Mouse (Mus musculus) intestine, embryonic 14.5 days (tissue): ENCODE results near the gene Akt1. TPM values are rescaled to one million over a fixed set of nuclear protein-coding genes. Genes with fewer than 3 reads are reported as not detected.
A peak's percentile ranks its signal among the peaks of the same experiment; 100 is the strongest.

Experiments
- ATAC-seq: fragments of 200-750 bp; cut with Nextera tagmentation; replicated peaks from 2 replicates; pipeline ENCODE4 v1.8.0; 2017; ENCODE audit warnings: low read depth, moderate number of reproducible peaks, moderate TSS enrichment, moderate library complexity; ENCODE audit not compliant: low FRiP score, low TSS enrichment
- DNase-seq: peaks from one replicate; pipeline ENCODE4 v3.0.0-alpha.2; 2018; ENCODE audit warnings: low spot score
- H3K27ac ChIP-seq: fragments of 300-500 bp; sonication (generic); 2 replicates; pipeline ENCODE4 v1.5.1; 2014; ENCODE audit warnings: low read depth, mild to moderate bottlenecking, control low read depth
- H3K27me3 ChIP-seq: fragments of 300-500 bp; sonication (generic); replicated peaks from 2 replicates; pipeline ENCODE4 v1.6.1; 2014; ENCODE audit warnings: low read length, control low read depth; ENCODE audit not compliant: control insufficient read depth, insufficient read depth
- H3K36me3 ChIP-seq: fragments of 300-500 bp; sonication (generic); 2 replicates; pipeline ENCODE4 v1.6.1; 2014; ENCODE audit warnings: low read length, control low read depth; ENCODE audit not compliant: control insufficient read depth, insufficient read depth
- H3K4me1 ChIP-seq: fragments of 300-500 bp; sonication (generic); replicated peaks from 2 replicates; pipeline ENCODE4 v1.6.1; 2014; ENCODE audit warnings: low read length, control low read depth, mixed read lengths; ENCODE audit not compliant: control insufficient read depth, insufficient read depth
- H3K4me2 ChIP-seq: fragments of 300-500 bp; sonication (generic); 2 replicates; pipeline ENCODE4 v1.6.1; 2014; ENCODE audit warnings: low read length
- H3K4me3 ChIP-seq: fragments of 300-500 bp; sonication (generic); 2 replicates; pipeline ENCODE4 v1.5.1; 2014; ENCODE audit warnings: low read depth, low read length, control low read depth, mixed read lengths
- H3K9ac ChIP-seq: fragments of 300-500 bp; sonication (generic); 2 replicates; pipeline ENCODE4 v1.6.1; 2014; ENCODE audit warnings: mild to moderate bottlenecking, low read length
- H3K9me3 ChIP-seq: fragments of 300-500 bp; sonication (generic); 2 replicates; pipeline ENCODE4 v1.6.1; 2016; ENCODE audit warnings: low read length, control low read depth; ENCODE audit not compliant: control insufficient read depth
- WGBS: fragments of 180-500 bp; shearing (Covaris S2); extraction: QIAGEN DNeasy Blood & Tissue Kit; methylation state at CpG from one replicate; pipeline ENCODE4 v1.1.7; 2014; 5-methylcytosine and 5-hydroxymethylcytosine counted together
- polyA plus RNA-seq: library from polyadenylated mRNA; unstranded; fragments of >200 nt; fragmentation: Nextera tagmentation; extraction: Ambion mirVana; gene quantifications from 2 replicates; pipeline ENCODE4 v1.2.1, GENCODE M21; 2014

Akt1 gene
- polyA plus RNA-seq, 1 experiment from 2014 or later, result 56.2 TPM

DNA sequence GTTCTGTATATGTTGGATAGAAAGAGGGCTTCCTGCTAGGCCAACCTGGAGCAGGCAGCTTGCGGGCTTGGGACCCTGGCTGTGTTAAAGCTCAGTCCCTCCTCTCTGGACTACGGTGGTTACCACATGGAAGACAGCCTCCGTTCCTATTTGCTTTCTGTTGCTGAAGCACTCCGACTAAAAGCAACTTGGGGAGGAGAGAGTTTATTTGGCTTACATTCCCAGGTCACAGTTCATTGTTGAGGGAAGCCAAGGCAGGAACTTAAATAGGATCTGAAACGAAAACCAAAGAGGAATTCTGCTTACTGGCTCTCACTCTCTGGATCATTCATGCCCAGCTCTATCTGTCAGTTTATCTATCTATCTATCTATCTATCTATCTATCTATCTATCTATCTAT is 43.9 kb downstream of the Akt1 start:
- H3K4me1 ChIP-seq, result peaks cover 23% of the 10 kb centered on the region
- DNase-seq (no peak), ATAC-seq (no peak)
- no peaks in the 10 kb centered on the region for H3K9me3 ChIP-seq
- 60% methylated on average over 5 of the region's 5 CpGs for WGBS
- no peaks in the 10 kb centered on the region for H3K27me3 ChIP-seq
- no peak overlapping the region for H3K27ac ChIP-seq
- H3K36me3 ChIP-seq, result no peaks in the 10 kb centered on the region
- no peak overlapping the region for H3K9ac ChIP-seq
- H3K4me2 ChIP-seq, result no peak overlapping the region
- H3K4me3 ChIP-seq, result no peak overlapping the region

DNA sequence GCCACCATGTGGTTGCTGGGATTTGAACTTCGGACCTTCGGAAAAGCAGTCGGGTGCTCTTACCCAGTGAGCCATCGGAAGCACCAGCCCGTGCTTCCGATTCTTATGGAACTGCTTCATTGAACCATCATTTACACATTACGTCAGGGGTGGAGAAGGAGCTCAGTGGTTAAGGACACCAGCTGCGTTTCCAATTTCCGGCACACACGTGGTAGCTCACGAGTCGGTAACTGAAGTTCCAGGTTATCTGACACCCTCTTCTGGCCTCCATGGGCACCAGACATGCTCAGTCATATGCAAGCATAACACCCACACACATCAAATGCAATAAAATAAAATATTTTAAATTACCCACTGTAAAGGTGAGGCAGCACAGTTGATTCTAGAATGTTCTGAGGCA is 44.7 kb downstream of the Akt1 start:
- DNase-seq (no peak), ATAC-seq (no peak)
- H3K27me3 ChIP-seq, result no peaks in the 10 kb centered on the region
- no peak overlapping the region for H3K4me3 ChIP-seq
- H3K9ac ChIP-seq, result no peak overlapping the region
- H3K4me1 ChIP-seq, result peaks cover 23% of the 10 kb centered on the region
- H3K4me2 ChIP-seq, result no peak overlapping the region
- no peaks in the 10 kb centered on the region for H3K9me3 ChIP-seq
- H3K36me3 ChIP-seq, result no peaks in the 10 kb centered on the region
- WGBS, result 95% methylated on average over 12 of the region's 12 CpGs
- H3K27ac ChIP-seq, result no peak overlapping the region

DNA sequence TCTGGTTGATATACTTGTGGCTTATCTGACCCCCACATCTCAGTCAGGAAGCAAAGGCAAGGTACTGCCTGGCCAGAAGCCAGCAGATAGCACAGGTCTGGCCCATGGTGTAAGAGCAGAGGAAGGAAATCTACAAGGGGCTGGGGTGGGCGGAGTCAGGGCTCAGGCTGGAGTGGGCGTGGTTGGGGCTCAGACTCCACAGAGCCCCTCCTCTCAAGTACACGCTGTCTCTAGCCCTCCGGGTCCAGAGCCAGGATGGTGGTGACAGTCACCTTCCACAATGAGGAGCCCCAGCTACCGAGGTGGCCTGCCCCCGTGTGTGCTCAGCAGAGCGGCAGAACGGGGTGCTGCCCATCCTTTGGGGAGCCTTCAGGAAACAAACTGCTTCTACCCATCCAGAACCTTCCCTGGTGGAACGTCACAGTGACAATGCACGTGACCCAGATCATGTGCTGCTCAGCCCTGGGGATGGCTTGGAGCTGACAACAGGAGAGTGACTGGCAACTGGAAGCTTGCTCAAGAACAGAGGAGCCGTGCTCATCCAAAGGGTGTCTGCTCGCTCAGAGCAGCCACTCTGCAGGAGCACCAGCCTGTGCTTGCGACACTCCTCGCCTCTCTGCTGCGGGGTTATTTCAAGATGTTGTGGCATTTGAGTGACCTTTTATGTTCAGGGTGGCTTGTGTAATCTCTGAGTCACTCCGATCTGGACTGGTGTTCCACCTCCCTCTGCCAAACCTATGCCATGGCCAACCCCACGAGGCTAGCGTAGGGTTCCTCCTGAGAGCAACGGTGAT is 45.6 kb downstream of the Akt1 start:
- peaks cover 23% of the 10 kb centered on the region for H3K4me1 ChIP-seq
- H3K36me3 ChIP-seq, result no peaks in the 10 kb centered on the region
- DNase-seq (peak; percentile 78), ATAC-seq (peak; percentile 83)
- H3K9ac ChIP-seq, result 0 out of 2 replicates have a peak overlapping the region, but pooled peaks have one; percentile 27
- WGBS, result 35% methylated on average over 19 of the region's 19 CpGs
- peak overlapping the region; percentile 22; the same call in 1 of the 2 replicates for H3K4me3 ChIP-seq
- peak overlapping the region; percentile 53 for H3K4me2 ChIP-seq
- H3K9me3 ChIP-seq, result no peaks in the 10 kb centered on the region
- no peaks in the 10 kb centered on the region for H3K27me3 ChIP-seq
- no peak overlapping the region for H3K27ac ChIP-seq

DNA sequence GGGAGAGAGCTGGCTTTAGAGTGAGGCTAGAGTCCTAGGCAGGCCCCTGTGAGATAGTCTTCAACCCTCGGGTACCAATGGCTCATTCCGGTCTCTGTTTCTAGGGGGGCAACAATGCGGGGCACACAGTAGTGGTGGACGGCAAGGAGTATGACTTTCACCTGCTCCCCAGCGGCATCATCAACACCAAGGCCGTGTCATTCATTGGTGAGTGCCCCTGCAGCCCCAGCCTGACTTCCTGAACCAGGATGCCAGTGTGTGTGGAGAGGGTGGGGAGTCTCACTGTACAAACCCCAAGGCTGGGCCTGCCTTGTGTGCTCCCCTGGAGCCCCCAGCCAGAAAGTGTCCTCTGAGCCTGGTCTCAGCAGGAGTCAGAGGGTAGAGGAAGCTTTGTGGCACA is 46.5 kb downstream of the Akt1 start:
- ATAC-seq, result no peak
- no peaks in the 10 kb centered on the region for H3K9me3 ChIP-seq
- H3K4me2 ChIP-seq, result no peak overlapping the region
- H3K27me3 ChIP-seq, result no peaks in the 10 kb centered on the region
- H3K36me3 ChIP-seq, result no peaks in the 10 kb centered on the region
- no peak overlapping the region for H3K27ac ChIP-seq
- no peak overlapping the region for H3K9ac ChIP-seq
- peaks cover 23% of the 10 kb centered on the region for H3K4me1 ChIP-seq
- DNase-seq, result no peak
- WGBS, result 87% methylated on average over 6 of the region's 6 CpGs
- H3K4me3 ChIP-seq, result no peak overlapping the region

DNA sequence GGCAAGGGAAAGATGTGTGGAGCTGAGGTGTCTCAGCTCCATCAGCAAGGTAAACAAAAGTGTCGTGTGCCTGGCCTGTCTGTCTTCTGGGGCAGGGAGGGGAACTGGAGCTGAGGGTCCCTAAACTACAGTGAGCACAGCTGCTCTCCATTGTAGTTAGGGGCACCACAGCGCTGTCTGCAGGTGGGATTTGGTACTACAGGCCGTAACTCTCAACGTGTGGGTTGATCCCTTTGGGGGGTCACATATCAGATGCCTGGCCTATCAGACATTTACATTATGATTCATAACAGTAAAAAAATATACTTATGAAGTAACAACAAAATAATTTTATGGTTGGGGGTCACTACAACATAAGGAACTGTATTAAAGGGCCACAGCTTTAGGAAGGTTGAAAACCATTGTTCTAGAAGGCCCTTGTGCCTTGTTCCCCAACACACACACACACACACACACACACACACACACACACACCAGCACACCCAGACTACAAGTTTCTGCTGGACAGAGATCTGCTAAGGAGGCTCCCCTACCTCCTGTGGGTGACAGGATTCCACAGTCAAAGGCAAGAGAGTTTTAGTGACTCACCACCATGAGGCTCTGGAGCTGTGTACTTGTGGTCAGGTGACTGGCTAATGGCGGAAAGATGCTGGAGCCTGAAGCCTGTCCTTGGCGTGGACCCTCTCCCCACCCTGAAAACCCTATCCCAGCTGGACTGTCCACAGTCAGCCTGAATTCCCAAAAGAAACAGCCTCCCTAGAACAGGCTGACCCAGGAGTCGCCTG is 47.4 kb downstream of the Akt1 start:
- no peak for DNase-seq
- WGBS, result 56% methylated on average over 7 of the region's 7 CpGs

DNA sequence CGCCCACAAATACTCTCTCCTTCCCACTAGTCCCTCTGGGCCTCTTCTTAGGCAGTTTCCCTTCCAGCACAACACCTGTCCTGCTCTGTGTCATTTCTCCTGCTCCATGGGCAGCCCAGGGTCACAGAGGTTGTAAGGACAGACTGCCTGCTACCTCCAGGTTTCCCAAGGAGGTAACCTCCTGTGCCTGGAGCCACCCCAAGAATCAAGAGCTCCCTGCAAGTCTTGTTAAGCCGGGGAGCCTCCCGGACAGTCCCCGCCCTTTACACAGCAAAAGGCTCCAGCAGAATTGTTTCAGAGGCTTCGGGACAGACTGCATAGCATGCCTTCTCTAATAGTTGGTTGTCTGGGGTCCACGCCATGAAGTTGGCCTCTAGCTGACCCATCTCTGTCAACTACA is 48.2 kb downstream of the Akt1 start:
- ATAC-seq (no peak), DNase-seq (no peak)
- Histone ChIP-seq H3K9me3 (no peaks in the 10 kb centered on the region), H3K4me2 (no peak overlapping the region), H3K36me3 (no peaks in the 10 kb centered on the region), H3K4me1 (peaks cover 11% of the 10 kb centered on the region; the same call in 1 of the 2 replicates), H3K9ac (no peak overlapping the region), H3K4me3 (no peak overlapping the region), H3K27ac (no peak overlapping the region), H3K27me3 (peaks cover 4% of the 10 kb centered on the region)
- 62% methylated on average over 6 of the region's 6 CpGs for WGBS

More for the DNA sequence above, 47.4 kb downstream of the Akt1 start:
- H3K27ac ChIP-seq, result no peak overlapping the region
- H3K9ac ChIP-seq, result no peak overlapping the region
- no peak overlapping the region for H3K4me3 ChIP-seq
- H3K36me3 ChIP-seq, result no peaks in the 10 kb centered on the region
- H3K4me1 ChIP-seq, result peaks cover 18% of the 10 kb centered on the region
- H3K27me3 ChIP-seq, result no peaks in the 10 kb centered on the region
- no peaks in the 10 kb centered on the region for H3K9me3 ChIP-seq
- H3K4me2 ChIP-seq, result no peak overlapping the region
- ATAC-seq, result no peak

DNA sequence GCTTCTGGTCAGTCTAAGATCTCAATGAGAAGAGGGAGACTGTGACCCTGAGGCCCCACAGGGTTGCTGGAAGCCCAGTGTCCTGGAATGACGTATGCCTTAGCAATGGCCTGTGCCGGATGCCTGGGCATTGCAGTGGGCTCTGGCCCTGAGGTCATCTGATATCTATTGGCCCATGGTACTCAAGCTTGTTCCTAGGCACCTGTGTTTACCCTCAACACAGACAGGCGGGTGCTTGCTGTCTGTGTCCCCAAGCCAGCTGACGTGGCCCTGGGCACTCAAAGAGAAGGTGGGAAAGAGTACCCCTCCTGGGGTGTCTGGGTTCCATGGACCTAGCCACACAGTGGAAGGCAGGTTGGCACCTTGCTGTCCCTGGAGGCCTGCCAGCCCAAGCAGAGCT is 49.0 kb downstream of the Akt1 start:
- 69% methylated on average over 4 of the region's 4 CpGs for WGBS
- Histone ChIP-seq H3K27me3 (peaks cover 11% of the 10 kb centered on the region), H3K4me3 (no peak overlapping the region), H3K36me3 (no peaks in the 10 kb centered on the region), H3K27ac (no peak overlapping the region), H3K4me1 (peaks cover 11% of the 10 kb centered on the region), H3K9ac (no peak overlapping the region), H3K9me3 (no peaks in the 10 kb centered on the region), H3K4me2 (no peak overlapping the region)
- DNase-seq, result no peak
- ATAC-seq, result no peak

DNA sequence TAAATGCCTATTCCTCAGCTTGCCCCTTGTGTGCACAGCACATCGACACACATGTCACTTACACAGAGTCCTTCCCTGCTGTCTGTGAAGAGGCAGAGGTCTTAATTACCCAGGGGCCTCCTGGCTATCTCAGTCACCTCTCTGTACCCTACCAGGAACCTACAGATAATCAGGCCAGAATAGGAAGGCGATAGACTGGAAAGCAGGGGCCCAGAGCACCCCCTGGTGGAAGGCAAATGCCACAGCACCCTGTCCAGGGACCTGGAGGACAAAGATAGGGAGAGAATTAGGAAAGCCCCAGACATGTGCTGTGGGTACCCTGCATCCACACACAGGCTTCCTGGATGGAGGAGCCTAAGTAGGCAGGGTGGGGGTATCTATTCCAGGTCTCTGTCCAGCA is 50.9 kb downstream of the Akt1 start:
- no peaks in the 10 kb centered on the region for H3K36me3 ChIP-seq
- no peaks in the 10 kb centered on the region for H3K9me3 ChIP-seq
- no peak for ATAC-seq
- no peak overlapping the region for H3K4me3 ChIP-seq
- no peak overlapping the region for H3K27ac ChIP-seq
- H3K9ac ChIP-seq, result no peak overlapping the region
- peaks cover 22% of the 10 kb centered on the region for H3K27me3 ChIP-seq
- no peak overlapping the region for H3K4me2 ChIP-seq
- DNase-seq, result peak; percentile 91
- H3K4me1 ChIP-seq, result peaks cover 15% of the 10 kb centered on the region
- 19% methylated on average over 2 of the region's 2 CpGs for WGBS
